Mouse (Mus musculus) heart, embryonic 16.5 days (tissue): Measurements from ENCODE around the gene Vav2. TPM values are rescaled to one million over a fixed set of nuclear protein-coding genes. Genes with fewer than 3 reads are reported as not detected.

ENCODE experiments used
- ATAC-seq: fragments of 200-750 bp; cut with Nextera tagmentation; replicated peaks from 2 replicates; pipeline ENCODE4 v1.8.0; 2017; ENCODE audit warnings: moderate number of reproducible peaks; ENCODE audit not compliant: insufficient read depth, low FRiP score; ENCODE audit errors: extremely low read depth
- H3K27ac ChIP-seq: fragments of 300-500 bp; sonication (generic); 2 replicates; pipeline ENCODE4 v1.5.1; 2014; ENCODE audit warnings: mild to moderate bottlenecking, low read length, control low read depth, moderate library complexity
- H3K27me3 ChIP-seq: fragments of 300-500 bp; sonication (generic); 2 replicates; pipeline ENCODE4 v1.6.1; 2014; ENCODE audit warnings: low read length, mixed read lengths; ENCODE audit not compliant: control insufficient read depth, insufficient read depth
- H3K36me3 ChIP-seq: fragments of 300-500 bp; sonication (generic); 2 replicates; pipeline ENCODE4 v1.6.1; 2014; ENCODE audit not compliant: control insufficient read depth, insufficient read depth
- H3K4me1 ChIP-seq: fragments of 300-500 bp; sonication (generic); 2 replicates; pipeline ENCODE4 v1.6.1; 2014; ENCODE audit warnings: low read length, mixed read lengths; ENCODE audit not compliant: control insufficient read depth, insufficient read depth
- H3K4me2 ChIP-seq: fragments of 300-500 bp; sonication (generic); 2 replicates; pipeline ENCODE4 v1.6.1; 2014; ENCODE audit warnings: low read depth, mild to moderate bottlenecking, control low read depth, low read length
- H3K4me3 ChIP-seq: fragments of 300-500 bp; sonication (generic); 2 replicates; pipeline ENCODE4 v1.5.1; 2014; ENCODE audit warnings: mild to moderate bottlenecking, control low read depth, low read length
- H3K9ac ChIP-seq: fragments of 300-500 bp; sonication (generic); 2 replicates; pipeline ENCODE4 v1.6.1; 2014; ENCODE audit warnings: low read length, control low read depth
- H3K9me3 ChIP-seq: fragments of 300-500 bp; sonication (generic); replicated peaks from 2 replicates; pipeline ENCODE4 v1.6.1; 2016; ENCODE audit warnings: low read length; ENCODE audit not compliant: control insufficient read depth
- WGBS: fragments of 180-500 bp; shearing (Covaris S2); extraction: QIAGEN DNeasy Blood & Tissue Kit; methylation state at CpG from one replicate; pipeline ENCODE4 v1.1.7; 2014; 5-methylcytosine and 5-hydroxymethylcytosine counted together
- microRNA-seq: library from miRNA; unstranded; fragments of <30 nt; microRNA quantifications from one replicate; pipeline ENCODE4, GENCODE M21; 2017
- polyA plus RNA-seq: library from polyadenylated mRNA; unstranded; fragments of >200 nt; fragmentation: Nextera tagmentation; extraction: Ambion mirVana; gene quantifications from 2 replicates; pipeline ENCODE4 v1.2.1, GENCODE M21; 2015

The Vav2 gene
- polyA plus RNA-seq, 1 experiment from 2014 or later = 2.6 TPM

- Histone ChIP-seq H3K27me3 (no peaks in the 10 kb centered on the region), H3K4me1 (peaks cover 24% of the 10 kb centered on the region), H3K36me3 (no peaks in the 10 kb centered on the region), H3K4me3 (no peak overlapping the region), H3K9me3 (no peaks in the 10 kb centered on the region), H3K4me2 (no peak overlapping the region), H3K9ac (no peak overlapping the region), H3K27ac (peak overlapping the region; percentile 84)
- 55% methylated on average over 2 of the region's 2 CpGs for WGBS
- ATAC-seq = peak; percentile 88
These were observed 208.7 kb downstream of the Vav2 start for GRCm38 (mm10) chr2:27218121-27218544.

DNA sequence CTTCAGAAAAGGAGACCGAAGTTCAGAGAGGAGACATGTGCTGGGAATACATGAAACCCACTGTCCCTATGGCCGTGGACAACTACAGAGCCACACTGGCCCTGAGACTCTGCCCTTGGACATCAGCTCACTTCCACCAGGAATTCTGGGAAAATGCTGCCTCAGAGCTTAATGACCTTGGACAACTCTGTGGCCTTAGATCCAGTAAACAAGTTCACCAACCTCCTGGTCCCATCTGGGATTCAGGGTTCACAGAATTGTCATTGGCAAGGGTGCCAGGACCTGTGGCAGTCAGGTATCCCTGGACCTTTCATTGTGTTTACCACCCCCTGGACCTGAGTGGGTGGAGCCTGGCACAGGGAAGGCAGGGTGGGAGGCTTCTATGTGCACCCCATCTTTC, 211.3 kb downstream of the Vav2 start:
- Histone ChIP-seq H3K9me3 (no peaks in the 10 kb centered on the region), H3K27ac (no peak overlapping the region), H3K9ac (no peak overlapping the region), H3K4me1 (peaks cover 46% of the 10 kb centered on the region), H3K27me3 (no peaks in the 10 kb centered on the region), H3K4me3 (no peak overlapping the region), H3K4me2 (no peak overlapping the region), H3K36me3 (no peaks in the 10 kb centered on the region)
- WGBS = 77% methylated on average over 2 of the region's 2 CpGs
- ATAC-seq = no peak

Small RNAs within 50 kb of the gene (microRNA-seq; reads per million reads assigned to microRNA genes)
- not detected for gene Gm24049
- not detected for gene Mir7578

Other genes starting within 250 kb of the Vav2 start
- 19.3 and 24.5 TPM in 2 replicates for gene Sardh, start 178.7 kb downstream of the Vav2 start, polyA plus RNA-seq
- 3.6 and 3.8 TPM in 2 replicates for gene Brd3os, start 15.3 kb upstream of the Vav2 start, polyA plus RNA-seq
- 57.1 and 61.0 TPM in 2 replicates for gene Brd3, start 80.6 kb upstream of the Vav2 start, polyA plus RNA-seq
- 32.2 and 34.3 TPM in 2 replicates for gene Wdr5, start 88.1 kb upstream of the Vav2 start, polyA plus RNA-seq
- 6.6 and 8.4 TPM in 2 replicates for gene Rxra, start 249.4 kb upstream of the Vav2 start, polyA plus RNA-seq